Mouse (Mus musculus) left cerebral cortex, adult 8-10 months (tissue): ENCODE results near the gene 4933425L06Rik. TPM values are rescaled to one million over a fixed set of nuclear protein-coding genes. Genes with fewer than 3 reads are reported as not detected.

Experiments
- DNase-seq, 2 experiments: peaks; one replicate each; pipeline ENCODE4 v3.0.0; 2022; ENCODE audit warnings: low spot score in 2 of 2
- total RNA-seq, 4 experiments: library from RNA; stranded (reverse); gene quantifications; 2 replicates each; pipeline ENCODE4 v1.2.4; 2022

Gene 4933425L06Rik
- total RNA-seq, 4 experiments from 2014 or later = not detected

- no peak for DNase-seq
These were observed 52.5 kb downstream of the 4933425L06Rik start for GRCm38 (mm10) chr13:105134397-105134796.

DNA sequence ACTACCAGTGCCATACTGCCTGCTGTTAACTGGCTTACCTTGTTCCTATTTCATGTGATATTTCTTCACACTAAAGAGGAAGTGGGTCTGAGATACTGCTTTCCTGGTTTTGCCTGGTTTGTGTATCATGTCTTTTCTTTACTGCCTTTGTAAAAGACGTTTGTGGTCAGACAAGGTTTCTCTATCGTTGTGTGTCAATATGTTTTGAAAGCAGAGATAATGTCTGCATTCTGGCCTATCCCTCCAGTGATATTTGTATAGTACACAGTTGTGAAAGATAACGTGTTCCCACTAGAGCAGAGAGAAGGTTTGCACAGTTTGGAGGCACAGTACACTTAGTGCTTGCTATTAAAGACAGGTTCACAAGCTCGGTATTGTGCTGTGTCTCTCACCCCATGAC, 58.0 kb downstream of the 4933425L06Rik start:
- no peak for DNase-seq

DNA sequence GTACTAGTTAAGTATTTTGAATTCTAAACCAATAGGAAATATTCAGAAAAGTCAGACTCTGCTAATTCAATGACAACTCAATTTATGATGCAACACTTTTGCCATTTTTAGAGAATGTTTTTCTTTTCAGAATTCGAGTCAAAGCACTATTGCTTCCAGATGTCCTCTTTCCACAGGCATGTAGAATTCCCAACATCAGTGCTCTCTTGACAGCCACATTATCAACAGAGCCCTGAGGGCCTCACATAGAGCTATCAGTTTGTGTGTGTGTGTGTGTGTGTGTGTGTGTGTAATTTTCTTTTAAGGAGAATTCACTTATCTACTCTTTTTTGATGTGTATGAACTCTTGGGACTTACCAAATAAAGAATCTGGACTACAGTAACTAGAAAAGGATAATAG, 64.9 kb downstream of the 4933425L06Rik start:
- DNase-seq = no peak

GRCm38 (mm10) chr13:105147795-105148418, 66.0 kb downstream of the 4933425L06Rik start:
- no peak for DNase-seq

GRCm38 (mm10) chr13:105150006-105150405, 68.1 kb downstream of the 4933425L06Rik start:
- DNase-seq = no peak

GRCm38 (mm10) chr13:105153955-105154354, 72.0 kb downstream of the 4933425L06Rik start:
- no peak for DNase-seq

DNA sequence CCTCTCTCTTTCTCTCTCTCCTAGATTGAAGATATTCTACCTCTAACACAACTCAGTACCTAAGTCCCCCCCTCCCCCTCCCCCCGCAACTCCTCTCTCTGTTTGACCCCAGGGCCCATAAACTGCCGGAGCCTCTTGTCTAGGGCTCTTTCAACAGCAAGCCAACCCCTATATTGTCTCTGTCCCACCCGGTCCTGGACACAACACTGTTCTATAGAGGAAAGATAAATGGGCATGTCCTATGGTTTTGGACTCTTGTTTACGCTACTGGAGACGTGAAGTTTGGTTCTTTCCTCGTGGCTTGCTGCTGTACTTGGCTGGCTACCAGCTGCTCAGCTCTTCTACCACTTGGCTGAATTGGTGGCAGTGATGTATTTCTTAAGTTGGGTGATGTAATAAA, 83.5 kb downstream of the 4933425L06Rik start:
- no peak for DNase-seq

Other genes with a start within 250 kb of the 4933425L06Rik start
- gene Shisal2b, start 218.2 kb upstream of the 4933425L06Rik start, total RNA-seq = 1 to 10 TPM in 2 of 4 experiments, under 1 TPM in 1, not detected in 1; 0.48 to 1.4 (median 1.1) TPM
- 100 to 1,000 TPM; 143 to 176 (median 159) TPM for gene Rgs7bp, start 27.2 kb upstream of the 4933425L06Rik start, total RNA-seq
- 10 to 100 TPM; 20.5 to 23.4 (median 22.2) TPM for gene Rnf180, start 212.7 kb downstream of the 4933425L06Rik start, total RNA-seq